Mouse (Mus musculus) MN1 (cell line): ENCODE measurements around the gene Eef1akmt3.
"Not testable (repeated sequence)": the region's sequence is repeated elsewhere in the genome, so short reads cannot be mapped to it uniquely, and the experiment has no call there.

Experiments used
- DNase-seq: peaks from one replicate; pipeline ENCODE4 v3.0.0-alpha.2; 2016; ENCODE audit warnings: low spot score

Gene Eef1akmt3

DNA sequence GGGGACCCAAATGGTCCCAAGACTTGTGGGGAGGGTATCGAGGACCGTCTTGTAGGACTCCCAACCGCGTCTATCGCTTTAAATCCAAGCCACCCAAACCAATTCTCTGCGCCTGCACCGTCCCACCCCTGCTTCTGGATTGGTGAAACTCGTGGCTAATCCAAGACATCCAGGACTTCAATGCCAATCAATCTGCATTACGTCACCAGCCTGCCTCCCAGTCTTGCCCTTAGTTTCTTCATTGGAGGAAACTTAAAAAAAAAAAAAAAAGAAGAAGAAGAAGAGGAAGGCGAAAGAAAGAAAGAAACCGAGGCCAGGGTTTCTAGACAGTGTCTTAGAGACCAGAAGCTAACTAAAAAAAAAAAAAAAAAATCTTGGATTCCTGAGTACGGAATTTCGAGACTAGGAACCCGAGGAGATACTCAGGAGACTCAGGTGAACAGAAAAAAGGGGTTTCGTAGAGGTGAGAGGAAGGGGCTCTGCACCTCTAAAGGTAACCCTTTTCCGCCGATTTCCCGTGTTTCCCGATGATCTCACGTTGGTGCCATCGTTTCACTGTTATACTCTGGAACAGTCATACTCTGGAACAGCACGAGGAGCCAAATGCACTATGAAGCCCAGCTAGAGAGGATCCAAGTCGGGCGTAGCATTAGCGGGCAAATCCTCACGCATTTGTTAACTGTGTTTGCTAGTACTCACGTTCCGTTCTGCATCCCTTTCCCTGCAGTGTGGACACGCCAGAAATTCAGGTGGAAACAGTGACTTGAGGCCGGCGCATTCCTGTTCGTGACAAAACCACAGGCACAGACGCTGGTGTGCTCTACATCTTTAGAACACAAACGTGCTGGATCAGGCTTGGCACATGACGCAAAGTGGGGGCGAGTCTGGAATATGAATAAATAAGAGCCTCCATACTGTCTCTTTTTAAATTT is 29.1 kb upstream of the Eef1akmt3 start, which contains the start of gene Tspan31:
Gene Tspan31, minus strand, starts transcription at position 75 of the 932 bp plus-strand sequence.
- DNase-seq: peak; percentile 99

DNA sequence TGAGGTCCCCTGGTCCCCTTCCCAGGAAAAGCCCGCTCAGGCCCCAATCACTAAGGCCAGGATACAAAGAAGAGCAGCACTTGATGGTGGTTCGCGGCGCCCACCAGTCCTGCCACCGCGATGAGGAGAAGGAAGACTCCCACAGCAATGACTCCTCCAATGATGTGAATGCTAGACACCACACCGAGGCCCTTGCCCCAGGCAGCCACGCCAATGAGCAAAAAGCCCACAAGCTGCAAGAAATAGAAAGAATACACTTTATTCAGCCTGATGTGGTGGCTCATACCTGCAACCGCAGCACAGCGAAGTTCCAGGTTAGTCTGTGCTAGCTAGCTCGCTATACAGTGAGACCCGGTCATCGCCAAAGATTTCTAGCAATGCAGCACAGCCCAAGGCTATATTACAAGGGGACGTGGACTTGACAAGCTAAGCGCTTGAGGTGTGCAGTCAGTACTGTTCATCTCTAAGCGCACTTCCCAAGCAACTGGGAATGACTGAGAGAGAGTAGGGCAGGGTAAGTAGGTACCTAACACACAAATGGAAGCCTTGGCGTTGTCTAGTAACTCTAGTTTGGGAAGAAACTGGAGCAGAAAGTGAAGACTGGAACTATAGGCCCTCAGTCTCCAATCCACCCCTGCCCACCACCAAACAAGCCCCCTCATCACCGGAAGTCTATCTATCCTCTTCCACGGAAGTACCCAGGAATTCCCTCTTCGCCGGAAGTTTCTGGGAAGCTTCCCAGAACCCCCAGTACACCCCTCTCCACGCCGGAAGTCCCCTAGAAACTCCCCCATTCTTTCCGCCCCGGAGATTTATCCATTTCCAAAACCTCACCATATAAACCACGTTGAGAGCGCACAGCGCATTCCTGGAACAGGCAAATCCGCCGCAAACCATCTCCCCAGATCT is 28.2 kb upstream of the Eef1akmt3 start:
- peak; percentile 72 for DNase-seq

DNA sequence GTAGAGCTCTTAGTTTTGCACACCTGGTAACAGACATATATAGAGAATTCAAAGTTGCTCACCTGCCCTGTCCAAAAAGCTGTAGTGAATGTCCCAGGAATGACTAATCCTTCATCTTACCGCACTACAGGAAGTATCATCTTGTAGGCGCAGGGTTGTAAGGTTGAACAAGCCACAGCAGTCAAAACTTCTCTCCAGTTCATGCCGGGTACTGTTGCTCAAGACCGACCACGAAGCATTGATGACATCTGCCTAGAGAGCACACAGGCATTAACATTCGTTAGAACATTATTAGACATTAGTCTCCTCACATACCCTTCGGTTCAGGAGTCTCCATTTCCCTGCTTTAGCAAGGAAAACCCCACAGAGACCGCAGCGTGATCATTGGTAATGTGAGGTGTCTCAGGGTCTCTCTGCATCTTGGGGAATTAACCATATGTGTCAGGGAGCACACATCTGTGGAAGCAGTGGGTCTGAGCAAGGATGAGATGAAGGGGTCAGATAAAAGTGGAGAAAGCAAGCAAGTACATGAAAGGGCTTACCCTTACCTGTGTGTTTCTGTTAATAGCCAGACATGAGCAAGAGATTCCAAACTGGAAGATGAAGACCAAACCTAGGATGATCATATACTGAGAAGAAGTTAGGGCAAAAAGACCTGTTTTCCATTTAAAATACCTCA is 27.2 kb upstream of the Eef1akmt3 start:
- no peak for DNase-seq

DNA sequence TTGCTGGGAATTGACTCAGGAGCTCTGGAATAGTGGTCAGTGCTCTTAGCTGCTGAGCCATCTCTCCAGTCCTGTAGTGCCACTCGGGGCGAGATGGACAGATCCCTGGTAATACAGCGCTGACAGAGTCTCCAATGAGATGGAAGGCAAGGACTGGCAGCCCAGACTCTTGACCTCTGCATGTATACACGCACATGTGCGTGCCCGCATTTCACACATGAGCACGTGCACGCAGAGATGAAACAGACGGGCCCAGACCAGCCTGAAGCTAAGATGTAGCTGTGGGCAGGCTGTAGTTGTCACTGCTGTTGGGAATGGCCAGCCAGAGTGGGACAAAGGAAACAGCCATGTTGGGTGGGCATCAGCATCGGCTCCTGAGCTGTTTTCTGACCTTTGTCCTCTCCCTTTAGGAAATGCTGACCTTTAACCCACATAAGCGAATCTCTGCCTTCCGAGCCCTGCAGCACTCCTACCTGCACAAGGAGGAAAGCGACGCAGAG is 25.3 kb upstream of the Eef1akmt3 start:
- DNase-seq: no peak

DNA sequence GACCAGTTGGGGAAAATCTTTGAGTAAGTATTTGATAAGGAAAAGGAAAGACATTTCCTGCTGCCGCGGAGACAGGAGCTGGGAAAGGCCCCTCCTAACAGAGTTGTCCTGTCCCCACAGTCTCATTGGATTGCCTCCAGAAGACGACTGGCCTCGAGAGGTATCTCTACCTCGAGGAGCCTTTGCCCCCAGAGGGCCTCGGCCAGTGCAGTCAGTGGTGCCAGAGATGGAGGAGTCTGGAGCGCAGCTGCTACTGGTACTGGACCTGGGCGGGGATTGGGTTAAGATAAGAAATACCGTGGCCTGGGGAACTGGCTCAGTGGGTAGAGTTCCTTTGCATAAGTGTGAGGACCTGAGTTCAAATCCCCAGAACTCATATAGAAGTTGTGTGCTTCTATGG is 24.7 kb upstream of the Eef1akmt3 start:
- DNase-seq: peak; percentile 45

DNA sequence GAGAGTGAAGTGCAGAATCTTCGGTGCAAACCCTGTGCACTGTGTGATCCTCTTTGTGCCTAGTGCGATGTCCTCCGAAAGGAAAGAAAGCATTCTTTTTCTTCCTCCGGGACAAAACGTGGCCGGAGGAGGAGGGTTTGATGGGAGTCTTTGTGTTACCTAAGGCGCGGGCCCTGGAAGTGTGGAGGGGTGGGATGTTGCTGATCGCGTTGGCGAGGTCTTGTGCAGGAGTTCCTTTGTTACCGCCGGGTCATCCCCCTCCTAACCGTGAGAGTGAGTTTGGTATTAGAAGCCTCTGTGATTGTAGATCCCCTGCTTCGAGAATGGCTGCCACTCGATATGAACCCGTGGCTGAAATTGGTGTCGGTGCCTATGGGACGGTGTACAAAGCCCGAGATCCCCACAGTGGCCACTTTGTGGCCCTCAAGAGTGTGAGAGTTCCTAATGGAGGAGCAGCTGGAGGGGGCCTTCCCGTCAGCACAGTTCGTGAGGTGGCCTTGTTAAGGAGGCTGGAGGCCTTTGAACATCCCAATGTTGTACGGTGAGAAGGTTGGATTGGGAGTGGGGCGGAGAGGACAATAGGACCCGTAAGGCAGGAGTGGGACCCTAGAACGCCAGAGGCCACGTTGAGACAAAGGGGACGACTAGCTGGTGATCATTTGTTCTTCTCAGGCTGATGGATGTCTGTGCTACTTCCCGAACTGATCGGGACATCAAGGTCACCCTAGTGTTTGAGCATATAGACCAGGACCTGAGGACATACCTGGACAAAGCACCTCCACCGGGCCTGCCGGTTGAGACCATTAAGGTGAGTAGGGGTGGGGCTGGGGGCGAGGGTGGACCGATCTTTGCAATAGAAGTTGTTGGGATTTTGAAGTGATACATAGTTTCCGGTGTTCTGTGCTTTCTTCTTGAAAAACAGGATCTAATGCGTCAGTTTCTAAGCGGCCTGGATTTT is 22.9 kb upstream of the Eef1akmt3 start:
- DNase-seq: peak; percentile 71

DNA sequence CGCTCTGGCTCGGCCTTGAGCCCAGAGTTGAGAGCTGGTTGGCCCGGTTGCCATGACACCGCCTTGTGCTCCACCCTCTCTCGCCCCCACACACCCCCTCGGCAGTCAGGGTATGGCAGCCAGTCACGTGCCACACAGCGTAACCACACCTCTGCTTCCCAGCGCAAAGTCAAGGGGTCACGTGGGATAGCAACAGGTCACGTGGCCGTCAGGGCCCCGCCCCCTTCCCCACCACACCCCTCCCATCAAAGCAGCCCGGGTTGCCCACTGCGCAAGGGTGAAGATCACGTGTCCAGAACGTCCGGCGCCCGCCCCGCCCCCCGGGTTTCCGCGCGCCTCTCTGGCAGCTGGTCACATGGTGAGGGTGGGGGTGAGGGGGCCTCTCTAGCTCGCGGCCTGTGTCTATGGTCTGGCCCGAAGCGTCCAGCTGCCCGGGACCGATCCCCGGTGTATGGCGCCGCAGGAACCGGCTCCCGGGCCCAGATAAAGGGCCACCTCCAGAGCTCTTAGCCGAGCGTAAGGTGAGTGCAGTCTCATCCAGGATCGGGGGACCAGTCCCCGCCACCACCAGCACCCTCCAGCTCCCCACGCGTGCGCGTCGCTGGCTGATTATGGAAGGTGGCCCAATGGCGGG is 22.0 kb upstream of the Eef1akmt3 start, which contains the start of gene Cdk4:
Gene Cdk4, plus strand, starts transcription at position 296 of the 634 bp plus-strand sequence.
- peak; percentile 100 for DNase-seq

DNA sequence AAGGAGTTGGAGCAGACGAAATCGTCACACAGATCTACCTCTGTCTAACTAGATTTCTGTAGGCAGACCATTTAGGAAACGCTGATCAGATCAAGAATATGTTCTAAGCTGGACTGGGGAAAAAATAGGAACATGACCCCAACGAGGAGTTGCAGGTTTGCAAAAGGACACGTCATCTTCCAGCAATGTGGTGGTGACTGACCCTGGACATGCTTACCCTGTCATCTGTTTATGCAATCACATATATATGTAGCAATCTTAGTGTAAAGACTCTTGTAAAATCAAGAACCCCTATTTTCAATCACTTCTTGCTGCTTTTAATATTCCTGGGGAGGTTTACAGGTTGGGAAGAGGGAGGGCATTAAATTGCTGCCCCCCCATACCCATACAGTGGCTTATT is 21.2 kb upstream of the Eef1akmt3 start:
- peak; percentile 72 for DNase-seq

DNA sequence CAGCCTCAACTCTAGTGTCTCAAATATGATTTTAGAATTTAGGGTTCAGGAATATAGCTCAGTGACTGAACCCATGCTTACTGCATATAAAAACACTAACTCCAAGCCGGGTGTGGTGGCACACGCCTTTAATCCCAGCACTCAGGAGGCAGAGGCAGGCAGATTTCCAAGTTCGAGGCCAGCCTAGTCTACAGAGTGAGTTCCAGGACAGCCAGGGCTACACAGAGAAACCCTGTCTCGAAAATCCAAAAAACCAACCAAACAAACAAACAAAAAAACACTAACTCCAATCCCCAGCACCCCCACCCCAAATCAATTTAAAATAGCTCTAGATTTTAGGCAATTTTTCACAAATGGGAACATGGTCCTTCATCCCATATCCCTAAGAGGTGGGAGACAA is 20.8 kb upstream of the Eef1akmt3 start:
- not testable (repeated sequence) for DNase-seq

DNA sequence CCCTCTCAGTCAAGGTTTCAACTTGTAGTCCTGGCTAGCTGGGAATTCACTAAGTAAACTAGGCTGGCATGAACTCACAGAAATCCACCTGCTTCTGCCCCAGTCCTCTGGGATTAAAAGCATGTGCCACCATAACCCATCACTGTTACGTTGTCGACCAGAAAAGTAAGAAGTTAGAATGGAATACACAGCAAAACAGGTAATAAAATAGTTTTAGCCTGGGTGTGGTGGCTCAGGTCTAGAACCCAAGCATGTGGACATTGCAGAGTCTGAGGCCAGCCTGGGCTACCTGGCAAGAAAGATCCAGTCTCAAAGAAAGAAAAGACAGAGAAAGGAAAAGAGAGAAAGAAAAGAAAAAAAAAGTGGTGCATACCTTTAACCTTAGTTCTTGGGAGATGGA is 20.2 kb upstream of the Eef1akmt3 start:
- no peak for DNase-seq

DNA sequence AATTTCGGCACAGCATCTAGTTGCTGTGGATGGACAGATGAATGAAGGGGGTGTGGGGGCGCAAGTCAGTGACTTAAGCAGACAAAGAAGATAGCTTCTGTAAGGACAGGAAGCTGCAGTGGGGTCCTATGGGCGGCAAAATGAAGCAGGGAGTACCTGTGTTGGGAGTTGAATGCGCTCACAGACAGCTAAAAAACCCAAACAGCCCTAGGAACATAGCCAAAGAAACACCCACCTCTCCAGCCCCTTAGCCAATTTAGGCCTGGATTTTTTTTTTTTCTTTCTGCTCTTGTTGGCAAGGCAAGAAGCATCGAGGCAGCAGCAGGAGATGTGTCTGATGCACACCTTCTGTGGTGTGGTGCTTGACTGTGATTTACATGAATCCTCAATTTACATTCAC is 19.8 kb upstream of the Eef1akmt3 start:
- peak; percentile 52 for DNase-seq

DNA sequence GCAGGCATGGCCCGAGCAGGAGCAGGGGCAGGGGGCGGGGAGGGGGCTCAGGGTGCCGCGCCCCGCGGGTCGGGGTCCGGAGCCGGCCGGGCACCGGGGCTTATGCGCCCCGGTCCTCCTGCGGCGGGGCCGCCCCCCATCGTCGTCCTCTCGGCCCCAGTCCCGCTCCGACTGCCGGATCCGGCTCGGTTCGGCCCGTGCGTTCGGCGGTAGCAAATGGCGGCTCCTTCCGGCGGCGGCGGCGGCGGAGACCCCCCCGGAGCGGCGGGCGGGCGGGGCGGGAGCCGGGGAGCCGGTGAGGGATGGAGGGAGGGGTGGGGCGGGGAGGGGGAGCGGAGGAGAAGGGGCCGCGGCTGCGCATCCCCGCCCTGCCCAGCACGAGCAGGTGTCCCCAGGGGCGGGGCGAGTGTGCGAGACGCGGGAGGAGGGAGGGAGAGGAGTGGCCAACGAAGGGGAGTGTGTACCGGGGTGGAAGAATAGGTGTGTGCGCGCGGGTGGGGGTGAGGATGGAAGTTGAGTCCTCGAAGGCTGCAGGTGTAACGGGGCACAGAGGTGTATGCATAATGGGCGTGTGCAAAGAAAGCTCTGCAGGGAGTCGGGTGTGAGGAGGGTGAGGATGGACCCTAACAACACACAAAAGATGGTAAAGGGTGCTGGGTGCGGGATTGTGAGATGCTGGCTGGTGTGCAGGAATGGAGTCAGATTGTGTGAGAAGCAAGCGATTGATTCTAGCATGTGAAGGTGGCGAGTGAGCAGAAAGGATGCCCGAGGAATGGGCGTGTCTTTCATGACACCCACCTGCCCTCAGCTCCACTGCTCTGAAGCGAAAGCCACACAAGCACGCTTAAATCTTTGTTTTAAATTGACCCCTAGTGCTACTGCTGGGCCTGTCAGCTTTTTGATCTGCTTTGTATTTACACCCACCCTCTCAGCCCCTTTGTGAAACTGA is 18.9 kb upstream of the Eef1akmt3 start, which contains the start of gene March9:
Gene March9, minus strand, starts transcription at position 217 of the 949 bp plus-strand sequence.
- DNase-seq: peak; percentile 96

DNA sequence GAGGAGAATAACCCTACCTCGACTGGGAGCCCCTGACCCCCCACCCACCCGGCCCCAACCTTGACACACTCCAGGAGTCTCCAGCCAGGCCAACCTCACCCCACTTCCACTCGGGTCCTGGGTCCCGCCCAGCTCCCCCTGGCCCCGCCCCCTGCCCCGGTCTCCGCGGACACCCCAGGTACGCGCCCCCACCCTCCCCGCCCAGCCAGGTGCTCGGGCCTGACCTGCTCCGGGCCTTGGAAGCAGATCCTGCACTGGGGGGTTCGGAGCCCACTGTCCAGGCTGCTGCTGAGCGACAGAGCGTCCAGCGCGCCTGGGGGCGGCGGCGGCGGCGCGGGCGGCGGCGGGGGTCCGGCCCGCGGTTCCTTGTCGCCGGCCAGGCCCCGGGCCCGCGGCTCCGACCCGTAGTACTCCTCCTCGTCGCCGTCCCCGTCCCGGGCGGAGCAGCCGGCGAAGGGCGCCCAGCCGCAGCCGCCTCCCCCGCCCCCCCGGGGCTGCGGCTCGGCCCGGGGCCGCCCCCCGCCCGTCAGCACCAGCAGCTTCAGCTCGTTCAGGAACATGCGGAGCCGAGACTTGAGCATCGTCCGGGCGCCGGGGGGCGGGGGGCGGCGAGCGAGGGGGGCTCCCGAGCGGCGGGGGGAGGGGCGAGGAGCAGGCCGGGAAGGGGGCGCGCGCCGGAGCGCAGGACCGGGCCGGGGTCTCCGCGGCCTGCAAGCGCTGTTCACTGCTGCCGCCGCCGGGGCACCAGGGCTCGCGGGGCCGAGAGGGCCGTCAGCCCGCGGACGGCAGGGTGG is 18.1 kb upstream of the Eef1akmt3 start:
- peak; percentile 69 for DNase-seq

DNA sequence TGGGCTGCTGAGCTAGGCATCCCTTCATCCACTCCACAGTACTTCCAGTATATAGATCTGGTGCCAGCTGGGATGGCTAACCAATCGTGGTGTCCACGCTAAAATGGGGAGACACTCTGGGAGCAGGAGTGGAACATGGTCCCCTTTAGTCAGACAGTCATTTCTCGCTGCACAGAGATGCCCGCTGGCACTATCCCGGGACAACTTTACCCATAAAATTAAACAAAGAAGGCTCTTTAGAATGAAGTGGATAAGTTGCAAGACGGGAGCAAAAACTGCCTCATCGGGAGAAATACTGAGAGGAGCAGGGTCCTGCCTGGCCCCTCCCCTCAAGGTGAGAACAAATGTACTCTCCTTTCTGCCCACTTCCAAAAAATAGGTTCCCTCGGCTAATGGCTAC is 17.4 kb upstream of the Eef1akmt3 start:
- peak; percentile 34 for DNase-seq

DNA sequence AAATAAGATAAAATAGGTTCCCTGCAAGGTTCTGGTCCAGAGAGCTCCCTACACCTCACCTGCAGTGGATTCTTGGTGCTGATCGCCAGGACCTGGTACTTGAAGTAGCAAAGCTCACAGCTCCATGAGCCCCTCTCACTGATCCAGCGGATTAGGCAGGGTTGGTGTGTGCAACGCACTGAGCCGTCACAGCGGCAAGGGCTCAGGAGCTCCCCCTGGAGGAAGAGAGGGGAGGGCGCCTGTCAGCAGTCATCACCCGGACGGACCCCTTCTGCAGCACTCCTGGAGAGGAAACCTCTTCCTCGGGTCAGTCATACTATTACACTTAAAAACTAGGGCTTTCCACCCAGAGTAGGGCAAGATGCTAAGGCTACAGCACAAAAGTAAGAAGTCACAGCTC is 16.8 kb upstream of the Eef1akmt3 start:
- DNase-seq: peak; percentile 94

DNA sequence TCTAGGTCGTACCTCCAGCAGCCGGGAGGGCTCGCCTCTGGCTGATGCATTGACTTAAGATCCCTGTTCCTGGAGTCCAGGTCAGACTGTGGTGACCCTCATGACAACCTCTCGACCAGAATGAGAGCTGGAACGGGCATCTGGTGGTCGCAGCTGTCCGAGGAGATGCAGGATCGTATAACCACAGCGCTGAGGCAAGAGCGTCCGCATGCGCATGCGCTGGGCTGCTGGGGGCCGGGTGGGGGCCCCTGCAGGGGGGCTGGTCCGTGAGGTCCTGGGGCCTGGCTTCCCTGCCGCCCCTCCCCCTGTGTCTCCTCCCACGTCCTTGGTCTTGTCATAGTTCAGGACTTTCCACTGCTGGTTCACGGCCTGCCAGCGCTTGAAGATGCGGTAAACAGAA is 15.2 kb upstream of the Eef1akmt3 start:
- DNase-seq: no peak

DNA sequence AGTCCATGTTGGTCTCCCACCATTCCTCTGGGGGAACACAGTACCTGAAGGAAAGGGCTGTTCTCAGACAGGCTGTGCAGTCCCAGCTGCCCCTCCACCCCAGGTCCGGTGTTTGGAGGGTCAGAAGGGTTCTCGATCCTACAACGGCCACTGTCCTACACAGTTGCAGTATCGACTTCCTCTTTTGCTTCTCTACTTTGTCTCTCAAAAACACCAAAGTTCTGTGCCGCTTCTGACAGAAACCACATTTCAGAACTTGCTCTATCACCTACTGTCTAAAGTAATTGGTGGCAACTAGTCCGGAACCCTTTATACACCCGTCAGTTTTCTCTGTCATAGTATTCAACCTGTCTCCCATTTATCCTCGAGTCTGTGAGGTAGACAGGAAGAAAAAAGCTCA is 14.1 kb upstream of the Eef1akmt3 start:
- DNase-seq: no peak

DNA sequence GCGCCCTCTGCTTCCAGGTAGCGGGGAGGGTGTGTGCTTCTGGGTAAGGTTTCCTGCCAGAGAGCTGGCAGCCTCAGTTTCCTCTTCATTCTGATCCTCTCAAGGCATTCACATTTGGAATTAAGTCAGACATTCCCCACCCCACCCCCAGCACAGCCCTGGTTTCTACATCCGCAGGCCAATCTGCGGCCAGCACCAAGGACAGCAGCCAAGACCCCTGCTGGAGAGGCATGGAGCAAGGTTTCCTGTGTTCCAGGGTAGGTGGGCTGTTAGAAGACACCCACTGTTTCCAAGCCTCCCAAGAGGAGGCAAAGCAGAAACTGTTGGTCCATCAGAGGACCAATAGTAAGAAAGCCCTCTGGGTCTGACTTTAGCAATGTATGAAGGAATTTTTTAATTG is 13.3 kb upstream of the Eef1akmt3 start:
- DNase-seq: no peak
